Mouse (Mus musculus) small intestine, adult 2 months (tissue): ENCODE measurements around the gene Hist2h3b. TPM values are rescaled to one million over a fixed set of nuclear protein-coding genes. Genes with fewer than 3 reads are reported as not detected.
"Not testable (repeated sequence)": the region's sequence is repeated elsewhere in the genome, so short reads cannot be mapped to it uniquely, and the experiment has no call there.

Source experiments
- H3K27ac ChIP-seq: fragments of 200-500 bp; 2 replicates; pipeline ENCODE4 v1.5.1; 2012; ENCODE audit warnings: low read depth, low read length, control low read depth, inconsistent platforms; ENCODE audit not compliant: insufficient read depth
- H3K27me3 ChIP-seq: fragments of 200-500 bp; 2 replicates; pipeline ENCODE4 v1.6.1; 2012; ENCODE audit warnings: mild to moderate bottlenecking, moderate library complexity, low read length, inconsistent platforms; ENCODE audit not compliant: control insufficient read depth, insufficient read depth
- H3K36me3 ChIP-seq: fragments of 200-500 bp; 2 replicates; pipeline ENCODE4 v1.6.1; 2012; ENCODE audit warnings: mild to moderate bottlenecking, low read length, control low read depth, inconsistent platforms; ENCODE audit not compliant: control insufficient read depth, insufficient read depth
- H3K4me1 ChIP-seq: fragments of 200-500 bp; 2 replicates; pipeline ENCODE4 v1.6.1; 2012; ENCODE audit warnings: low read length, inconsistent platforms, mixed read lengths; ENCODE audit not compliant: control insufficient read depth, insufficient read depth, insufficient read length
- H3K4me3 ChIP-seq: fragments of 200-500 bp; 2 replicates; pipeline ENCODE4 v1.5.1; 2012; ENCODE audit warnings: low read depth, mild to moderate bottlenecking, control low read depth, inconsistent platforms, low read length, moderate library complexity
- CTCF ChIP-seq: fragments of 200-500 bp; IDR thresholded peaks from 2 replicates; pipeline ENCODE4 v1.5.1; 2012; ENCODE audit warnings: low read depth, mild to moderate bottlenecking, control low read depth, inconsistent platforms, low read length, moderate library complexity, mixed read lengths; ENCODE audit not compliant: insufficient replicate concordance, insufficient read length; ENCODE audit errors: extremely low read depth
- POLR2A ChIP-seq: fragments of 200-500 bp; IDR thresholded peaks from 2 replicates; pipeline ENCODE4 v1.6.1; 2012; ENCODE audit warnings: low read depth, mild to moderate bottlenecking, control low read depth, inconsistent platforms, low read length, moderate library complexity
- WGBS: fragments of 180-500 bp; shearing (Covaris S2); methylation state at CpG from one replicate; pipeline ENCODE4 v1.1.7; 2018; 5-methylcytosine and 5-hydroxymethylcytosine counted together
- polyA plus RNA-seq: library from polyadenylated mRNA; depleted of rRNA; stranded (reverse); fragments of >200 nt; gene quantifications from 2 replicates; pipeline ENCODE4 v1.2.3, GENCODE M21; 2012; rRNA removed

Gene Hist2h3b
- 77.4 and 102 TPM in 2 replicates for polyA plus RNA-seq

DNA sequence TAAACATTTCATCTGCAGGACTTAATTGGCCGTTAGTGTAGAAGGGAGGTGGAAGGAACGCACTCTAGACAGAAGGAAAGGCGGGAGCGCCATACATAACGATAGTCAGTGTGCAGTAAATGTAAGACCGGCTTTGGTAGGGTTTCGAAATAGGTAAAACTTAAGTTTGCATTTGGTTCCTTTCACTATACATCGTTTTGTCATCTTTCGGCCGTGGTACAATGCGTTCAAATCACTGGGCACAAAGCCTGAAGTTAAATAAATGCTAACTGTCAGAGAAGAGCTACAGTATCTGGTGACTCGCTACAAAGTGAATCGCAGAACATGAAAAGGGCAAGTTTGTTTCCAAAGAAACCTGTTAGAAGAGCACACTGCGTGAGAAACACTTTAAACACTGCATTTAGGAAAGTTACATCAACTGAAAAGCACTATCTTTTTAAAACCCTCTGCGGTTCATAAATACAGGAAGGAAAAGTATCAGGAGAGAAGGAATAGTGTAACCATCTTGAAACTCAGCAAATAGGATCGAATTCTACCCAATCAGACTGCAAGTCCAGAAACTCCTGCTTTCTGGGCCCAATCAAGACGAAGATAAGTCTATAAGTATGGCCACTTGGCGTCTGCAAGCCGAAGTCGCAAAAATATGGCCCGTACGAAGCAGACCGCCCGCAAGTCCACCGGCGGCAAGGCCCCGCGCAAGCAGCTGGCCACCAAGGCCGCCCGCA lies at the start of gene Hist2h3b:
Gene Hist2h3b, plus strand, starts transcription at position 604 of the 725 bp plus-strand sequence.
- 9% methylated on average over 30 of the region's 30 CpGs for WGBS

DNA sequence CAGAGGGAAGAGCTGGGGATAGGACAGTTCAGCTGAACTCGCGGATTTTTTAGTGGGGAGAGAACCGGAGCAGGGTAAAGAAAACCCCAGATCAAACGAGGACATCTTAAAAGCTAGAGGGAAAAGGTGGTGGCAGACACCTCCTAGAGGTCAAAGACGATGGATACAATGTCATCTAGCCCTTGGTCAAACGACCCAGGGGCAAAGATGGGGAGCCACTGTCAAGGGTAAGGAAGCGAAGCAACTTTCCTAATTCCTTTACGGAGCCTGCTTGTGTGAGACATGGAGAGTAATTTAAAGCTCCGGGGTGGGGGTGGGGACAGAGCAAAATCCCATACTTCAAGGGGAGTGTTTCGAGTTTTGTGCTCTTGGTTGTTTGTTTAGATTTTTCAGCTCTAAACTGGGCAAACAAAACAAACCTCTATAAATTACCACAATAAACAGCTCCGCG lies 49.2 kb upstream of the Hist2h3b start:
- TF ChIP-seq POLR2A (no peak), CTCF (peak; percentile 24; the same call in 1 of the 2 replicates)
- Histone ChIP-seq H3K4me3 (peak overlapping the region; percentile 62), H3K4me1 (peaks cover 3% of the 10 kb centered on the region; the same call in 1 of the 2 replicates), H3K27me3 (no peaks in the 10 kb centered on the region), H3K36me3 (no peaks in the 10 kb centered on the region), H3K27ac (peak overlapping the region; percentile 99)
- under 1% methylated on average over 12 of the region's 12 CpGs for WGBS

More for the DNA sequence above, at the start of gene Hist2h3b:
- TF ChIP-seq CTCF (no peak), POLR2A (peak; percentile 94)
- Histone ChIP-seq H3K27me3 (no peaks in the 10 kb centered on the region), H3K4me3 (peak within 1 kb of the TSS; percentile 68), H3K36me3 (no peaks in the 10 kb centered on the region), H3K27ac (peak within 1 kb of the TSS; percentile 97), H3K4me1 (peaks cover 2% of the 10 kb centered on the region; the same call in 1 of the 2 replicates)

DNA sequence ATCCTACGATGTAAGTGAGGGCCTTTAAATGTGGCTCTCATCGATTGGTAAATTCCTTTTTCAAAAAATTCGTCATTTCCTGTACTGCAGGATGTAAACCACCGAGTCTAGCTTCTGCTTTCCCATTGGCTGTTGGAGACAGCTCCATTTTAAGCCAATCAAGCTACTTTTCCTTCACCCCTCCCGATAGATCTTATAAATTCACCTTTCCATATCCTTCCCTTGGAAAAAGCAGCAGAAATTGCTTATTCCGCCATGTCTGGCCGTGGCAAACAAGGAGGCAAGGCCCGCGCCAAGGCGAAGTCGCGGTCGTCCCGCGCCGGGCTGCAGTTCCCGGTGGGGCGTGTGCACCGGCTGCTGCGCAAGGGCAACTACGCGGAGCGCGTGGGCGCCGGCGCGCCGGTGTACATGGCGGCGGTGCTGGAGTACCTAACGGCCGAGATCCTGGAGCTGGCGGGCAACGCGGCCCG lies 48.8 kb upstream of the Hist2h3b start, which contains the start of the genes Bola1 and Hist2h2ab:
Gene Bola1, minus strand, starts transcription at position 49 of the 470 bp plus-strand sequence.
Gene Hist2h2ab, plus strand, starts transcription at position 205 of the 470 bp plus-strand sequence.
- Histone ChIP-seq H3K27ac (peak within 1 kb of the TSS; percentile 99), H3K36me3 (no peaks in the 10 kb centered on the region), H3K4me3 (peak within 1 kb of the TSS; percentile 80), H3K4me1 (peaks cover 3% of the 10 kb centered on the region; the same call in 1 of the 2 replicates), H3K27me3 (no peaks in the 10 kb centered on the region)
- TF ChIP-seq CTCF = no peak
- peak; percentile 60; the same call in 1 of the 2 replicates for TF ChIP-seq POLR2A
- WGBS = under 1% methylated on average over 37 of the region's 37 CpGs

DNA sequence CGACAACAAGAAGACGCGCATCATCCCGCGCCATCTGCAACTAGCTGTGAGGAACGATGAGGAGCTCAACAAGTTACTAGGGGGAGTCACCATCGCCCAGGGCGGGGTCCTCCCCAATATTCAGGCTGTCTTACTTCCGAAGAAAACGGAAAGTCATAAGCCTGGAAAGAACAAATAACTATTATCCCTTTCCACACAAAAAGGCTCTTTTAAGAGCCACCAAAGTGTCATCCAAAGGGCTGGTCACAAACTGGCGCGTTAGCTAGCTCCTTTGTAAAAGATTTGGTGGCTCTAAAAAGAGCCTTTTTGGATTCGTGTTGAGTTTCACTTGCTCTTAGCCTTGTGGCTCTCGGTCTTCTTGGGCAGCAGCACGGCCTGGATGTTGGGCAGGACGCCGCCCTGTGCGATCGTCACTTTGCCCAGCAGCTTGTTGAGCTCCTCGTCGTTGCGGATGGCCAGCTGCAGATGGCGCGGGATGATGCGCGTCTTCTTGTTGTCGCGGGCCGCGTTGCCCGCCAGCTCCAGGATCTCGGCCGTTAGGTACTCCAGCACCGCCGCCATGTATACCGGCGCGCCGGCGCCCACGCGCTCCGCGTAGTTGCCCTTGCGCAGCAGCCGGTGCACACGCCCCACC lies 48.2 kb upstream of the Hist2h3b start:
- under 1% methylated on average over 37 of the region's 47 CpGs for WGBS
- H3K27me3 ChIP-seq, H3K4me1 ChIP-seq, H3K36me3 ChIP-seq: not testable (repeated sequence)
- TF ChIP-seq POLR2A = peak; percentile 64; the same call in 1 of the 2 replicates
- H3K4me3 ChIP-seq = peak overlapping the region; percentile 80
- H3K27ac ChIP-seq = peak overlapping the region; percentile 99

DNA sequence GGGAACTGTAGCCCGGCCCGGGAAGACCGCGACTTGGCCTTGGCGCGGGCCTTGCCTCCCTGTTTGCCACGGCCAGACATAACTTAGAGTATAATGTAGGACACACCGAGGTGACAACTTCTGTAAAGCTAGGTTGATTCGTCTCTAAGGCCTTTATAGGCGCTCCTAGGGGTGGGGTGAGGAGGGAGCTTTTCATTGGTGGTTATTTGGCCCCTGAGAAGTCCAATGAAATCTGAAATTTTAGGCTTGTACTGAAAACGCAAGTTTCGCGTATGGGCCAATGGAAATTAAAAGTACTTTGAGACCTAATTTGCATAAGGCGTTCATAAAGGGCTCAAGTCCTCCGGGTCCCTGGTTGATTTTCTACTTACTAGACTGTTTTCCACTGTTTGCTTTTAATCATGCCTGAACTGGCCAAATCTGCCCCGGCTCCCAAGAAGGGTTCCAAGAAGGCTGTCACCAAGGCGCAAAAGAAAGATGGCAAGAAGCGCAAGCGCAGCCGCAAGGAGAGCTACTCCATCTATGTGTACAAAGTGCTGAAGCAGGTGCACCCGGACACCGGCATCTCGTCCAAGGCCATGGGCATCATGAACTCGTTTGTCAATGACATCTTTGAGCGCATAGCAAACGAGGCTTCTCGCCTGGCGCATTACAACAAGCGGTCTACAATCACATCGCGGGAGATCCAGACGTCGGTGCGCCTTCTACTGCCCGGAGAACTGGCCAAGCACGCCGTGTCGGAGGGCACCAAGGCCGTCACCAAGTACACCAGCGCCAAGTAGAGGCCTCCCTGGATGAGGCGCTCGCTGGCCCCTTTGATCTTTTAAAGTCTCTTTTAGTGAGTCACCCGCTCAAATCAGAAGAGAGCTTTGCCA lies 47.5 kb upstream of the Hist2h3b start, which contains the start of the genes Hist2h2ac and Hist2h2be:
Gene Hist2h2ac, minus strand, starts transcription at position 116 of the 875 bp plus-strand sequence.
Gene Hist2h2be, plus strand, starts transcription at position 355 of the 875 bp plus-strand sequence.
- Histone ChIP-seq H3K4me3 (peak within 1 kb of the TSS; percentile 80), H3K36me3 (no peaks in the 10 kb centered on the region), H3K27me3 (no peaks in the 10 kb centered on the region), H3K27ac (peak within 1 kb of the TSS; percentile 99), H3K4me1 (peaks cover 3% of the 10 kb centered on the region; the same call in 1 of the 2 replicates)
- TF ChIP-seq CTCF (no peak), POLR2A (peak; percentile 19; the same call in 1 of the 2 replicates)
- under 1% methylated on average over 43 of the region's 43 CpGs for WGBS

DNA sequence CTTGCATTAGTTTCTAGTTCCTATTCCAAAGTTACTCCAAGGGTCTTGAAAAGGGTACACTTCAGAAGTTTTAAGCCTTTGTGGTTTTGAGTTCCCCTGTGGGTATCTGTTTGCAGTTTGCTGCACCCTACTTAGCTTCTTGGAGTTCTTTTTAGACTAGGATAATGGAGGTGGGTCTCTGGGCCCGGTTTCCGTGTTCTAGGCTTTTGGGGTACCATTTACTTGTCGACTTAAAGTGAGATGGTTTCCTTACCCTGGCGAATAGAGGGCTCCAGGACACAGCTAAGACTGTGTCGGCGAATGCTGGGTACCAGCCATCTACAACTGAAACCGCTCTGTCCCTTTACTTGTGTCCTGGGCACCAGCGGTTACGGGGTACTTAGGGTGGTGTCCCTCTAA lies 46.8 kb upstream of the Hist2h3b start:
- H3K36me3 ChIP-seq = no peaks in the 10 kb centered on the region
- peak overlapping the region; percentile 65 for H3K4me3 ChIP-seq
- TF ChIP-seq POLR2A = no peak
- TF ChIP-seq CTCF = no peak
- no peaks in the 10 kb centered on the region for H3K27me3 ChIP-seq
- H3K4me1 ChIP-seq = peaks cover 3% of the 10 kb centered on the region; the same call in 1 of the 2 replicates
- WGBS = 5% methylated on average over 9 of the region's 9 CpGs
- H3K27ac ChIP-seq = peak overlapping the region; percentile 99
